Mouse (Mus musculus): ENCODE data around the gene Dnal4. TPM values are rescaled to one million over a fixed set of nuclear protein-coding genes. Genes with fewer than 3 reads are reported as not detected.
A peak's percentile ranks its signal among the peaks of the same experiment; 100 is the strongest.

Gene Dnal4
- polyA plus RNA-seq, 1 experiment from 2014 or later: 73.7 TPM

- Histone ChIP-seq H3K9me3 (no peaks in the 10 kb centered on the region), H3K9ac (no peak overlapping the region), H3K27me3 (no peaks in the 10 kb centered on the region), H3K4me3 (no peak overlapping the region), H3K27ac (no peak overlapping the region), H3K4me2 (no peak overlapping the region), H3K36me3 (no peaks in the 10 kb centered on the region), H3K4me1 (no peaks in the 10 kb centered on the region)
- ATAC-seq (ENCODE audit: borderline replicate concordance, extremely low read depth, low FRiP score, low TSS enrichment): no peak
- WGBS: 78% methylated on average over 4 of the region's 4 CpGs
Measured at GRCm38 (mm10) chr15:79755176-79755575, 22.5 kb downstream of the Dnal4 start.

GRCm38 (mm10) chr15:79753873-79754272 is 23.8 kb downstream of the Dnal4 start:
- no peaks in the 10 kb centered on the region for H3K9me3 ChIP-seq
- H3K4me2 ChIP-seq: no peak overlapping the region
- no peaks in the 10 kb centered on the region for H3K36me3 ChIP-seq
- WGBS: 42% methylated on average over 4 of the region's 4 CpGs
- no peaks in the 10 kb centered on the region for H3K27me3 ChIP-seq
- no peak overlapping the region for H3K9ac ChIP-seq
- no peak overlapping the region for H3K27ac ChIP-seq
- H3K4me1 ChIP-seq: no peaks in the 10 kb centered on the region
- ATAC-seq (ENCODE audit: borderline replicate concordance, extremely low read depth, low FRiP score, low TSS enrichment): no peak
- H3K4me3 ChIP-seq: no peak overlapping the region

GRCm38 (mm10) chr15:79753420-79753752 is 24.3 kb downstream of the Dnal4 start:
- Histone ChIP-seq H3K9me3 (no peaks in the 10 kb centered on the region), H3K27ac (no peak overlapping the region), H3K27me3 (no peaks in the 10 kb centered on the region), H3K4me1 (no peaks in the 10 kb centered on the region), H3K4me3 (no peak overlapping the region), H3K4me2 (no peak overlapping the region), H3K9ac (no peak overlapping the region), H3K36me3 (no peaks in the 10 kb centered on the region)
- 84% methylated on average over 3 of the region's 3 CpGs for WGBS
- ATAC-seq (ENCODE audit: borderline replicate concordance, extremely low read depth, low FRiP score, low TSS enrichment): no peak

GRCm38 (mm10) chr15:79752742-79753419 is 24.8 kb downstream of the Dnal4 start:
- H3K9ac ChIP-seq: no peak overlapping the region
- no peaks in the 10 kb centered on the region for H3K27me3 ChIP-seq
- H3K4me2 ChIP-seq: no peak overlapping the region
- WGBS: 24% methylated on average over 11 of the region's 11 CpGs
- no peak for ATAC-seq (ENCODE audit: borderline replicate concordance, extremely low read depth, low FRiP score, low TSS enrichment)
- H3K4me1 ChIP-seq: no peaks in the 10 kb centered on the region
- H3K9me3 ChIP-seq: no peaks in the 10 kb centered on the region
- H3K36me3 ChIP-seq: no peaks in the 10 kb centered on the region
- H3K27ac ChIP-seq: no peak overlapping the region
- H3K4me3 ChIP-seq: no peak overlapping the region

- Histone ChIP-seq H3K4me3 (no peak overlapping the region), H3K27ac (no peak overlapping the region), H3K9me3 (no peaks in the 10 kb centered on the region), H3K4me2 (no peak overlapping the region), H3K27me3 (no peaks in the 10 kb centered on the region), H3K9ac (no peak overlapping the region), H3K36me3 (no peaks in the 10 kb centered on the region), H3K4me1 (no peaks in the 10 kb centered on the region)
- 78% methylated on average over 17 of the region's 17 CpGs for WGBS
- no peak for ATAC-seq (ENCODE audit: borderline replicate concordance, extremely low read depth, low FRiP score, low TSS enrichment)
Measured at GRCm38 (mm10) chr15:79751772-79752171, 25.9 kb downstream of the Dnal4 start.

- ATAC-seq (ENCODE audit: borderline replicate concordance, extremely low read depth, low FRiP score, low TSS enrichment): no peak
Measured at GRCm38 (mm10) chr15:79750266-79750665, 27.4 kb downstream of the Dnal4 start.

GRCm38 (mm10) chr15:79749162-79749561 is 28.5 kb downstream of the Dnal4 start:
- Histone ChIP-seq H3K9ac (no peak overlapping the region), H3K4me3 (no peak overlapping the region), H3K27ac (no peak overlapping the region), H3K4me1 (0 out of 2 replicates have a peak, but pooled peaks cover 3% of the 10 kb centered on the region), H3K36me3 (no peaks in the 10 kb centered on the region), H3K4me2 (no peak overlapping the region), H3K27me3 (no peaks in the 10 kb centered on the region), H3K9me3 (no peaks in the 10 kb centered on the region)
- WGBS: 93% methylated on average over 7 of the region's 7 CpGs
- no peak for ATAC-seq (ENCODE audit: borderline replicate concordance, extremely low read depth, low FRiP score, low TSS enrichment)

More at GRCm38 (mm10) chr15:79750266-79750665, 27.4 kb downstream of the Dnal4 start:
- Histone ChIP-seq H3K36me3 (no peaks in the 10 kb centered on the region), H3K27ac (no peak overlapping the region), H3K4me2 (no peak overlapping the region), H3K27me3 (no peaks in the 10 kb centered on the region), H3K4me3 (no peak overlapping the region), H3K9me3 (no peaks in the 10 kb centered on the region), H3K9ac (no peak overlapping the region), H3K4me1 (no peaks in the 10 kb centered on the region)
- WGBS: 84% methylated on average over 8 of the region's 8 CpGs

- Histone ChIP-seq H3K27me3 (no peaks in the 10 kb centered on the region), H3K9ac (no peak overlapping the region), H3K4me3 (no peak overlapping the region), H3K4me2 (no peak overlapping the region), H3K27ac (no peak overlapping the region), H3K4me1 (0 out of 2 replicates have a peak, but pooled peaks cover 7% of the 10 kb centered on the region), H3K9me3 (no peaks in the 10 kb centered on the region), H3K36me3 (no peaks in the 10 kb centered on the region)
- 51% methylated on average over 11 of the region's 11 CpGs for WGBS
- peak; percentile 21; the same call in 1 of the 2 replicates for ATAC-seq (ENCODE audit: borderline replicate concordance, extremely low read depth, low FRiP score, low TSS enrichment)
Measured at GRCm38 (mm10) chr15:79747998-79748397, 29.7 kb downstream of the Dnal4 start.

GRCm38 (mm10) chr15:79745883-79746282 is 31.8 kb downstream of the Dnal4 start:
- no peaks in the 10 kb centered on the region for H3K9me3 ChIP-seq
- H3K36me3 ChIP-seq: no peaks in the 10 kb centered on the region
- H3K9ac ChIP-seq: no peak overlapping the region
- H3K4me3 ChIP-seq: no peak overlapping the region
- no peak overlapping the region for H3K4me2 ChIP-seq
- 66% methylated on average over 5 of the region's 5 CpGs for WGBS
- H3K27me3 ChIP-seq: no peaks in the 10 kb centered on the region
- peaks cover 17% of the 10 kb centered on the region for H3K4me1 ChIP-seq
- ATAC-seq (ENCODE audit: borderline replicate concordance, extremely low read depth, low FRiP score, low TSS enrichment): no peak
- no peak overlapping the region for H3K27ac ChIP-seq

GRCm38 (mm10) chr15:79745312-79745711 is 32.3 kb downstream of the Dnal4 start:
- Histone ChIP-seq H3K9ac (no peak overlapping the region), H3K4me1 (peaks cover 22% of the 10 kb centered on the region), H3K27ac (no peak overlapping the region), H3K4me3 (no peak overlapping the region), H3K27me3 (no peaks in the 10 kb centered on the region), H3K9me3 (no peaks in the 10 kb centered on the region), H3K36me3 (no peaks in the 10 kb centered on the region), H3K4me2 (no peak overlapping the region)
- ATAC-seq (ENCODE audit: borderline replicate concordance, extremely low read depth, low FRiP score, low TSS enrichment): no peak
- 72% methylated on average over 10 of the region's 10 CpGs for WGBS

GRCm38 (mm10) chr15:79744742-79745141 is 32.9 kb downstream of the Dnal4 start:
- no peaks in the 10 kb centered on the region for H3K36me3 ChIP-seq
- H3K27me3 ChIP-seq: no peaks in the 10 kb centered on the region
- ATAC-seq (ENCODE audit: borderline replicate concordance, extremely low read depth, low FRiP score, low TSS enrichment): no peak
- WGBS: 69% methylated on average over 8 of the region's 8 CpGs
- no peak overlapping the region for H3K4me3 ChIP-seq
- H3K9me3 ChIP-seq: no peaks in the 10 kb centered on the region
- H3K4me1 ChIP-seq: peaks cover 28% of the 10 kb centered on the region
- H3K27ac ChIP-seq: no peak overlapping the region
- H3K4me2 ChIP-seq: no peak overlapping the region
- H3K9ac ChIP-seq: no peak overlapping the region

GRCm38 (mm10) chr15:79744001-79744400 is 33.6 kb downstream of the Dnal4 start:
- Histone ChIP-seq H3K27me3 (no peaks in the 10 kb centered on the region), H3K9ac (no peak overlapping the region), H3K27ac (no peak overlapping the region), H3K4me3 (no peak overlapping the region), H3K4me1 (peaks cover 36% of the 10 kb centered on the region), H3K9me3 (no peaks in the 10 kb centered on the region), H3K36me3 (0 out of 2 replicates have a peak, but pooled peaks cover 5% of the 10 kb centered on the region), H3K4me2 (no peak overlapping the region)
- no peak for ATAC-seq (ENCODE audit: borderline replicate concordance, extremely low read depth, low FRiP score, low TSS enrichment)
- WGBS: 88% methylated on average over 11 of the region's 11 CpGs

GRCm38 (mm10) chr15:79742706-79743023 is 35.0 kb downstream of the Dnal4 start:
- ATAC-seq (ENCODE audit: borderline replicate concordance, extremely low read depth, low FRiP score, low TSS enrichment): peak; percentile 15; the same call in 1 of the 2 replicates
- no peak overlapping the region for H3K27ac ChIP-seq

More at GRCm38 (mm10) chr15:79742706-79743023, 35.0 kb downstream of the Dnal4 start:
- Histone ChIP-seq H3K36me3 (peaks cover 17% of the 10 kb centered on the region), H3K9me3 (no peaks in the 10 kb centered on the region), H3K4me2 (peak overlapping the region; percentile 80), H3K4me1 (peaks cover 36% of the 10 kb centered on the region), H3K9ac (peak overlapping the region; percentile 80), H3K27me3 (no peaks in the 10 kb centered on the region), H3K4me3 (peak overlapping the region; percentile 92)
- whole genome bisulfite sequencing: under 1% methylated on average over 23 of the region's 23 CpGs
